Mouse (Mus musculus) frontal cortex, adult 2 months (tissue): ENCODE measurements around the gene Ptpn9. TPM values are rescaled to one million over a fixed set of nuclear protein-coding genes. Genes with fewer than 3 reads are reported as not detected.

Experiments used
- polyA plus RNA-seq: library from polyadenylated mRNA; depleted of rRNA; stranded (reverse); fragments of >200 nt; gene quantifications from 2 replicates; pipeline ENCODE4 v1.2.3, GENCODE M21; 2012; rRNA removed

Gene Ptpn9
- polyA plus RNA-seq, 1 experiment = 25.1 TPM

Other genes with a start within 250 kb of the Ptpn9 start
- gene Lingo1, start 198.5 kb upstream of the Ptpn9 start, polyA plus RNA-seq = 299 and 328 TPM in 2 replicates
- gene Odf3l1, start 130.2 kb upstream of the Ptpn9 start, polyA plus RNA-seq = 0.13 and 0.22 TPM in 2 replicates
- 10.9 and 12.0 TPM in 2 replicates for gene Cspg4, start 129.9 kb upstream of the Ptpn9 start, polyA plus RNA-seq
- 4.9 and 5.3 TPM in 2 replicates for gene Snx33, start 66.6 kb upstream of the Ptpn9 start, polyA plus RNA-seq
- 83.7 and 94.4 TPM in 2 replicates for gene Imp3, start 57.4 kb upstream of the Ptpn9 start, polyA plus RNA-seq
- gene Snupn, start 44.0 kb upstream of the Ptpn9 start, polyA plus RNA-seq = 16.1 and 16.2 TPM in 2 replicates
- gene Sin3a, start 77.1 kb downstream of the Ptpn9 start, polyA plus RNA-seq = 27.4 and 29.9 TPM in 2 replicates
- gene Man2c1, start 135.8 kb downstream of the Ptpn9 start, polyA plus RNA-seq = 241 and 243 TPM in 2 replicates
- gene Neil1, start 153.4 kb downstream of the Ptpn9 start, polyA plus RNA-seq = 13.5 and 15.0 TPM in 2 replicates
- gene Commd4, start 163.4 kb downstream of the Ptpn9 start, polyA plus RNA-seq = 173 and 188 TPM in 2 replicates
- not detected in 2 replicates for gene Trcg1, start 241.6 kb downstream of the Ptpn9 start, polyA plus RNA-seq